In the genomic region with DNA sequence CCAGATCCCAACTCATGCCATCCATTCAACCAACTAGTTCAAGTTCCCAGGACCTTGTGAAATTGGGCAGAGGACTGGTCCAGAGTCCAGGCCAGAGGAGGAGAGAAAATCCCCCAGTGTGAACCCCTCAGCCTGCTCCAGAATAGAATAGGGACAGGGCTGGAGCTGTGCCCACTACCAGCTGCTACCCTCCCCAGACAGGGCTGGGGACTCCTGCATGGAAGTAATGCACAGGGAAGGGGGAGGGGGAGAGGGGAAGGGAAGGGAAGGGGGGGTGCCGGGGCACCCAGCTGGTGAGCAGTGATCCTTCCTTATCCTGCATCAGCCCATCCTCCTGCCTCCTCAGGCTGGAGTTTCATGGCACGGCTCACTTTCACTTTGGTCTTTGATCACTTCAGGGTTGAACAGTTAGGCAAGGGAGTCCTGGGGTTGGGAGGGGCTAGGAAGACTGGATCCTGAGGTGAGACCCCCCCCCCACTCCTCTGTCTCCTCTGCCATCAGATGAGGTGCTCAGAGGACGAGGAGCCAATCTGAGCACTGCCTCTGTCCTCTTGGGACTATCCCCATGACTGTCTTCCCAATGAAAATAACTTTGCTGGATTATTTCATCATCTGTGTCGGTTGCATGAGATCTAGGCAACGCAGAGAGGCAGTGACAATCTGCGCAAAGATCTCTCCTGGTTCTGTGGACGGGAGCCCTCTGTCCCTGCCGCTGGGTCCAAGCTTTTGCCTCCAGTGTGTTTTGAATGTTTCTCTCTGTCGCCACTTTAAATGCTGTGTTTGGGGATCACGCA, we compare ENCODE assay signal across 16 mouse cellular contexts. TPM values are rescaled to one million over a fixed set of nuclear protein-coding genes. Genes with fewer than 3 reads are reported as not detected.
DNase-seq lines count a peak whose midpoint lies in the region; ATAC-seq and TF ChIP-seq lines count a peak whose summit lies in the region.
"Had no signal": no experiment of that assay in that cellular context is flagged by ENCODE, and none has a peak within 500 bp of the region (broad histone marks: within the 10 kb centered on the region; RNA-seq: fewer than 3 reads in every experiment).

No protein-coding gene starts in this region.

- H3K36me3 ChIP-seq in hindbrain, embryonic 12.5 days = no peaks in the 10 kb centered on the region
- no peaks in the 10 kb centered on the region for H3K36me3 ChIP-seq in hindbrain, embryonic 14.5 days (replicated peaks; ENCODE audit: control insufficient read depth, insufficient read depth)
- H3K36me3 ChIP-seq in megakaryocyte, embryonic 14.5 days (replicated peaks; ENCODE audit: low read length) = no peaks in the 10 kb centered on the region
- no peaks in the 10 kb centered on the region for H3K36me3 ChIP-seq in hindbrain, postnatal 0 days (ENCODE audit: insufficient read depth, low read length)
- H3K36me3 ChIP-seq: stomach, embryonic 15.5 days had no signal

- TF ChIP-seq CTCF in brain, embryonic 14.5 days (IDR thresholded peaks at IDR 0.05; ENCODE audit: borderline replicate concordance, extremely low read depth, insufficient read depth, insufficient read length) = no peak
- TF ChIP-seq CTCF in hindbrain, postnatal 0 days (IDR thresholded peaks at IDR 0.05; ENCODE audit: low read depth) = no peak

- H3K9me3 ChIP-seq in hindbrain, embryonic 12.5 days (replicated peaks) = no peaks in the 10 kb centered on the region
- no peaks in the 10 kb centered on the region for H3K9me3 ChIP-seq in hindbrain, embryonic 14.5 days (ENCODE audit: control insufficient read depth, low read length)
- 0 out of 2 replicates have a peak, but pooled peaks cover 3% of the 10 kb centered on the region for H3K9me3 ChIP-seq in megakaryocyte, embryonic 14.5 days
- no peaks in the 10 kb centered on the region for H3K9me3 ChIP-seq in hindbrain, postnatal 0 days (ENCODE audit: low read length)
- H3K9me3 ChIP-seq: stomach, embryonic 15.5 days had no signal

- no peak for DNase-seq in hindbrain, embryonic 14.5 days (ENCODE audit: low spot score)
- peak; percentile 90 for DNase-seq in brain, embryonic 14.5 days (ENCODE audit: low read depth)
- DNase-seq in hindbrain, postnatal 0 days (ENCODE audit: low spot score) = peak; percentile 44
- no peak for DNase-seq in T-cell, adult 2 months (ENCODE audit: low spot score)
- DNase-seq: cerebellum, adult 2 months; heart, adult 18-20 months; kidney, adult 2 months; layer of hippocampus, adult 9-11 months; lung, postnatal 14 days; thymus, postnatal 14 days had no signal

- H3K4me2 ChIP-seq in hindbrain, embryonic 12.5 days (replicated peaks) = no peak overlapping the region
- no peak overlapping the region for H3K4me2 ChIP-seq in hindbrain, embryonic 14.5 days (replicated peaks)
- H3K4me2 ChIP-seq in hindbrain, postnatal 0 days (ENCODE audit: low read depth, low read length) = no peak overlapping the region
- H3K4me2 ChIP-seq: stomach, embryonic 15.5 days had no signal

- no peak for TF ChIP-seq POLR2A in brain, embryonic 14.5 days (IDR thresholded peaks at IDR 0.05; ENCODE audit: borderline replicate concordance, extremely low read depth, insufficient read depth, insufficient read length, poor library complexity, severe bottlenecking)

- no peak overlapping the region for H3K27ac ChIP-seq in hindbrain, embryonic 12.5 days
- H3K27ac ChIP-seq in hindbrain, embryonic 14.5 days = no peak overlapping the region
- no peak overlapping the region for H3K27ac ChIP-seq in hindbrain, postnatal 0 days
- H3K27ac ChIP-seq: liver, embryonic 14.5 days; stomach, embryonic 15.5 days had no signal

- no peak overlapping the region for H3K9ac ChIP-seq in hindbrain, embryonic 12.5 days
- no peak overlapping the region for H3K9ac ChIP-seq in hindbrain, embryonic 14.5 days
- H3K9ac ChIP-seq in hindbrain, postnatal 0 days (replicated peaks; ENCODE audit: low read length) = no peak overlapping the region
- H3K9ac ChIP-seq: liver, embryonic 14.5 days; stomach, embryonic 15.5 days had no signal

- WGBS in hindbrain, embryonic 12.5 days = 53% methylated on average over 10 of the region's 10 CpGs
- 50% methylated on average over 10 of the region's 10 CpGs for WGBS in hindbrain, embryonic 14.5 days
- WGBS in hindbrain, postnatal 0 days = 54% methylated on average over 10 of the region's 10 CpGs

- H3K4me3 ChIP-seq in hindbrain, embryonic 12.5 days = no peak overlapping the region
- H3K4me3 ChIP-seq in hindbrain, embryonic 14.5 days (replicated peaks; ENCODE audit: low read length) = no peak overlapping the region
- peak overlapping the region; percentile 64 for H3K4me3 ChIP-seq in megakaryocyte, embryonic 14.5 days (replicated peaks)
- no peak overlapping the region for H3K4me3 ChIP-seq in hindbrain, postnatal 0 days (ENCODE audit: low read length)
- H3K4me3 ChIP-seq: erythroblast, embryonic 14.5 days; stomach, embryonic 15.5 days had no signal

- peak; percentile 66 for ATAC-seq in hindbrain, embryonic 12.5 days (ENCODE audit: low FRiP score)
- no peak; the same call in 1 of the 2 replicates for ATAC-seq in hindbrain, embryonic 14.5 days (ENCODE audit: low FRiP score)
- ATAC-seq in megakaryocyte, adult 5-6 weeks (ENCODE audit: poor library complexity, severe bottlenecking) = no peak
- ATAC-seq in hindbrain, postnatal 0 days = no peak

- H3K27me3 ChIP-seq in hindbrain, embryonic 12.5 days = peaks cover 62% of the 10 kb centered on the region
- H3K27me3 ChIP-seq in hindbrain, embryonic 14.5 days (ENCODE audit: control insufficient read depth, insufficient read depth, low read length) = peaks cover 29% of the 10 kb centered on the region
- peaks cover 92% of the 10 kb centered on the region for H3K27me3 ChIP-seq in megakaryocyte, embryonic 14.5 days (replicated peaks)
- H3K27me3 ChIP-seq in hindbrain, postnatal 0 days (ENCODE audit: insufficient read depth, low read length) = peaks cover 15% of the 10 kb centered on the region; the same call in 1 of the 2 replicates

- H3K4me1 ChIP-seq in hindbrain, embryonic 12.5 days = peaks cover 35% of the 10 kb centered on the region
- H3K4me1 ChIP-seq in hindbrain, embryonic 14.5 days (replicated peaks; ENCODE audit: control insufficient read depth, insufficient read depth, low read length) = peaks cover 23% of the 10 kb centered on the region
- H3K4me1 ChIP-seq in megakaryocyte, embryonic 14.5 days = peaks cover 5% of the 10 kb centered on the region
- H3K4me1 ChIP-seq in hindbrain, postnatal 0 days (ENCODE audit: insufficient read depth, low read length) = peaks cover 6% of the 10 kb centered on the region; the same call in 1 of the 2 replicates

RNA-seq across cellular contexts. Expression of gene Casz1, which starts 28.6 kb away (rescaled TPM):
- polyA plus RNA-seq in hindbrain, embryonic 12.5 days (2016; fragmentation: Nextera tagmentation; extraction: Ambion mirVana) = 7.1 and 8.9 TPM in 2 replicates
- polyA plus RNA-seq in hindbrain, embryonic 14.5 days (2014; fragmentation: Nextera tagmentation; extraction: Ambion mirVana) = 6.6 and 7.1 TPM in 2 replicates
- polyA plus RNA-seq in megakaryocyte, embryonic 14.5 days (2012; ENCODE audit: insufficient read depth, low replicate concordance) = 0.54 and 0.61 TPM in 2 replicates
- total RNA-seq in megakaryocyte, adult 5-6 weeks (2015) = 3.0 and 3.3 TPM in 2 replicates
- 1.7 and 2.5 TPM in 2 replicates for total RNA-seq in megakaryocyte, adult 5-6 weeks (2017)
- 2.9 and 6.9 TPM in 2 replicates for polyA plus RNA-seq in brain, embryonic 14.5 days (2012; rRNA removed)
- 6.3 and 7.2 TPM in 2 replicates for total RNA-seq in hindbrain, postnatal 0 days (2014; rRNA removed)
- 2.3 and 3.2 TPM in 2 replicates for polyA plus RNA-seq in hindbrain, postnatal 0 days (2015; fragmentation: Nextera tagmentation; extraction: Ambion mirVana)

Comparison
In these comparisons a context has a peak if more than half of its experiments do, and no peak if none do; other contexts are left out.
1. DNase-seq: peak in brain, embryonic 14.5 days (single experiment) and hindbrain, postnatal 0 days (single experiment); none in hindbrain, embryonic 14.5 days (single experiment) and T-cell, adult 2 months (single experiment).